Mouse (Mus musculus) skeletal muscle tissue, adult 2 months (tissue): ENCODE measurements around the gene Adam1b.
A peak's percentile ranks its signal among the peaks of the same experiment; 100 is the strongest.

Experiments used
- DNase-seq: peaks from one replicate; pipeline ENCODE4 v3.0.0-alpha.2; 2012; ENCODE audit warnings: low read depth, low spot score

Adam1b gene

GRCm38 (mm10) chr5:121500719-121501118 lies 2.5 kb downstream of the Adam1b start:
- DNase-seq = no peak

DNA sequence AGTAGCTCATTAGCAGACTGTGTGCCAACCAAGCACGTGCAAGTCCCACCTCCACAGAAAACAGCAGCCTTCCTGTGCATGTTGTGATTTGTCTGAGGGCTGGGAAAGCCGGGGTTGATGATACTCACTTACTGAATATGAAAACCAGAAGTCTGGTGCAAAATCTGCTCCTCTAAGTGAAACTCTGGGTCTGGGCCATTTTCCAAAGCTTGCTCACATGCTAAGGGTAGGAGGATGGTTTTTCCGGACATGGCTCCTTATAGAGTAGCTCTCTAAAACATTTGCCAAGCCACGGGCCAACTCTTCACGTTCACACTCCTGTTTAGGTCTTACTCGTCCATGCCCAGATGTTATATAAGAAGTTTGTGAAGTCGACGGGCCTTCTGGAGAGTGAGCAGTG lies 9.9 kb downstream of the Adam1b start:
- no peak for DNase-seq

GRCm38 (mm10) chr5:121484801-121485200 lies 18.4 kb downstream of the Adam1b start:
- no peak for DNase-seq

GRCm38 (mm10) chr5:121477680-121478079 lies 25.6 kb downstream of the Adam1b start:
- DNase-seq = peak; percentile 43

DNA sequence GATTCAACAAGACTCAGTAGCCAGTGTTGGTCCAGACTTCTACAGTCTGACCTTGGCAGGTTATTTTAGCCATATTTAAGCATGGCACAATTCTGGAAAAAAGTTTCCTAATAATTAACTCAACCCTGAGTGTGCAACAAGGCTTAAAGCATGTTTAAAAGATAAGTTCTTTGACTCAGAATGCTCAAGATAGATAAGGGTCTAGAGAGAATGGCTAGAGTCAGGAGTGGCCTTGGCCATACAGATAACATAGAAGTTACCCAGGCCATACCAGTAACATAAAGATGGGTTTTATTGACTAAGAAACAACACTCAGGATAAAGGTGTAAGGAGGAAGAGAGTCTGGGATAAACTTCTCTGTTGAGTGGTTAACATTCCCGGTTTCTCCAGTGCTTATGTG lies 27.2 kb downstream of the Adam1b start:
- DNase-seq = no peak

GRCm38 (mm10) chr5:121474610-121475009 lies 28.6 kb downstream of the Adam1b start:
- DNase-seq = no peak

GRCm38 (mm10) chr5:121472411-121472810 lies 30.8 kb downstream of the Adam1b start:
- no peak for DNase-seq

DNA sequence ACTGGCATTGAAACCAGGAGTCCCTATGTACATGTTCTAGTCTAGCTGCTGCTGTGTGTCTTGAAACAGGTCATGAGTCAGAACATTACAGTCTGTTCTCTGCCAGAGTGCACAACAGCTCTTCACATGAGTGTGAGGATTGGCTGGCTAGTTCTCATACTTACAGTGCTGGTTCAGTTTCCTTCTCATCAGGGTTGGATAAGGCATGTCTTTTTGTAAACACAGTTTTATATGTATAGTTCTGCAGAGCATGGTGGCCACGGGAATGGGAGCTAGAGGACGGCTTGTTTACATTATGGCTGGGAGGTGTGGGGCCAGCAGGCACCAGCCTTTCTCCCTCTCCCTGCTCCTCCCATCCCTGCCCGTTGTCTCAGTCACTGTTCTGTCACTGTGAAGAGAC lies 33.7 kb downstream of the Adam1b start:
- no peak for DNase-seq

DNA sequence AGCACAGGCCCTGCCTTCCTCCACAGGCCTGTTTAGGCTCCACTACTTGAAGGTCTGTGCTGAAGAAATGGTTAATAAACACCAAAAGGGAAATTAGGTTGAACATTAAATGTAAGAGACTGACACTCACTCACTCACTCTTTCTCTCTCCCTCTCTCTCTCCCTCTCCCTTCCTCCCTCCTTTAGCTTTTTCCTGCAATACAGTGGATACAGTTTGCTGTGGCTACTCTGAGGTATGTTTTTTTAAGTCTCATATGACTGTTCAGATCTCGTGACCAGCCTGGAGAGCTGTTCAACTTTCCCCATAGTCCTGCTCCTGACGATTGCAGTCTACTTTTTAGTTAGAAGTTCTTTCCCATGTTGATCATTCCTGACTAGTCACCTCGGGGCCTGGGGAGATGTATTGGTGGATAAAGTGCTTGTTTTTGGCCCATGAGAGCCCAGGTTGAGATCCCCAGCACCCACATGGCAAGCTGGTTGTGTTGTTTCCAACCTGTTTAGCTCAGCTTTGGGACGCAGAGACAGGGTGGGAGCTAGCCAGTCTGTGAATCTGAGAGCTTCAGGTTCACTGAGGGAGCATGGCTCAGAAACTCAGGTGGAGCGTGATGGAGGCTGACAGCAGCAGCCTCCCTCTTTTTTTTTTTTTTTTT lies 39.5 kb downstream of the Adam1b start:
- DNase-seq = no peak

GRCm38 (mm10) chr5:121462967-121463366 lies 40.3 kb downstream of the Adam1b start:
- no peak for DNase-seq

DNA sequence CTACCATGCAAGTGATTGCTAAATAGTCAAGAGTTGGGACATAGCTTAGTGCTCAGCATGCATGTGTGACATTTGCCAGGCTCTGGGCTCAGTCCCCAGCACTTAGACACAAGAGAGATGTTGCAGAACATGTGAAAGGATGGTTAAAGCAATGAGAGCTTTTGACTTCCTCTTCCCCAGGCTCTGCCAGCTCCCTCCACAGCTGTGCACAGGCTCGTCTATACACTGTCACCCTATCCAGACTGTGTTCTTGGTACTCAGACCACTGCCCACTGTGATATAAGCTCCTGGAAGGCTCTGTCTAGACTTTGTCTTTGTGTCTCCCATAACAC lies 41.1 kb downstream of the Adam1b start:
- no peak for DNase-seq

DNA sequence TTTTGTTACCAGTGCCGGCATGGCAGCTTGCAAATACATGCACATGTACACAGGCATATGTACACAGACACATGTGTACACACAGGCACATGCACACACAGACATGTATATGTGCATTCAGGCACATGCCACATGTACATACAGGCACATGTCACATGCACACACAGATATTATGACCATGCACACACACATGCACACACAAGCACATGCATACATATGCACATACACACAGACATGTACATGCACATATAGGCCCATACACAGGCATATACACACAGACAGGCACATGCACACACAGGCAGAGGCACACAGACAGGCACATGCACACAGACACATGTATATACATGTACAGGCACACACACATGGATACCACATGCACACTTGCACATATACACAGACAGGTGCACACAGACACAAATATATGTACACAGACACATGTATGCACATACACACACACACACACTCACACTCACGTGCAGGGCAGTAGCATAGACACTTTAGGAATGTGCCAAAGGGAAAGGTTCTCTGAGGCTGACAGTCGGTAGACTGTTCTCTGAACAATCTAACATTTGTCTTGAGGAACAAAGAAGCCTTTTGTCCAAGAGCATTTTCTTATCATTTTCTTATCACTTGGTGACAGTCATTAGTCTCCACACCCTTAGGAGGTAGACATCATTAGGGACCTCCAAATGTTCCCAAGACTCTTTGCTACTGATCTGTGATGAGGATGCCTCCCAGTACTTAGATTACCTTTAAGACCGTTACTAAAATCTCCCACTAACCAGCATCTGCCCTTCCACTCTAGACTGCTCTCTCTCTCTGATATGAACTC lies 41.7 kb downstream of the Adam1b start:
- DNase-seq = no peak

- no peak for DNase-seq
Measured at GRCm38 (mm10) chr5:121455510-121456265, 47.5 kb downstream of the Adam1b start.

DNA sequence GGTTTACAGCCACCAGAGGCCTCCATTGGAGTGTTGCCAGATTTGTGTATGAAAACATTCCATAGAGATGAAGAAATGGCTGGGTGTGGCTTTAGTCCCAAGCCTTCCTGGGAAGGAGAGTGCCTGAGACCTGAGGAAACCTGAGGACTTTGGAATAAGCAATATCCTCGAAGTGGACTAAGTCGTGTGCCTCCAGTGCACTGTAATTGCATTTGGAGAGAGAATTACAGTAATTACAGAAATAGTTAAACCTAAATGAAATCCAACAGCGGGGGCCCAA lies 48.8 kb downstream of the Adam1b start:
- no peak for DNase-seq

GRCm38 (mm10) chr5:121453743-121454502 lies 49.3 kb downstream of the Adam1b start:
- no peak for DNase-seq

GRCm38 (mm10) chr5:121452906-121453305 lies 50.3 kb downstream of the Adam1b start:
- DNase-seq = peak; percentile 78

- DNase-seq = peak; percentile 97
Measured at GRCm38 (mm10) chr5:121452026-121452869, 51.0 kb downstream of the Adam1b start, which contains the start of gene Erp29. Erp29 (minus strand) TSS chr5:121452506.

GRCm38 (mm10) chr5:121451644-121452025 lies 51.6 kb downstream of the Adam1b start, which contains the start of gene Tmem116:
Tmem116 (plus strand) TSS chr5:121451893.
- DNase-seq = no peak

DNA sequence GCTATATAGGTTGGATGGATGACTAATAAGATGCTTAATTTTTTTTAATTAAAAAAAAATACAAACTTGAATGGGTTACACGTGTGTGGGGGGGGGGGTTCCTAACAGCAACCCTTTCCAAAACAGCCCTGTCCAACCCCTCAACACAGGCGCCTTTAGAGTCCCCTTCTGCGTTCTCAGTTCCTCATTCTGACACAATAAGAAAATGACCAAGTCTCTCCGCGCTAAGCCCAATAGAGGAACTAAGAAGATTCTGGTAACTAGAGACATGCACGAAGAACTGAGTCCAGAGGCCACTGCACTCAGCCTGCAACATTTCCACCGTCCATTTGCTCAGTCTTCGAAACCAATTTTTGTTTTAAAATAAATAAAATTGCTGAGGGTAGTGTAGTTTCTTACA lies 52.0 kb downstream of the Adam1b start:
- DNase-seq = no peak

GRCm38 (mm10) chr5:121450476-121450875 lies 52.8 kb downstream of the Adam1b start:
- DNase-seq = no peak
